Mouse (Mus musculus): ENCODE measurements around the gene Ints4. TPM values are rescaled to one million over a fixed set of nuclear protein-coding genes. Genes with fewer than 3 reads are reported as not detected.
"Not testable (repeated sequence)": the region's sequence is repeated elsewhere in the genome, so short reads cannot be mapped to it uniquely, and the experiment has no call there.

Ints4 gene
- 27.5 and 33.9 TPM in 2 replicates for polyA plus RNA-seq (2015; fragmentation: Nextera tagmentation; extraction: Ambion mirVana)

DNA sequence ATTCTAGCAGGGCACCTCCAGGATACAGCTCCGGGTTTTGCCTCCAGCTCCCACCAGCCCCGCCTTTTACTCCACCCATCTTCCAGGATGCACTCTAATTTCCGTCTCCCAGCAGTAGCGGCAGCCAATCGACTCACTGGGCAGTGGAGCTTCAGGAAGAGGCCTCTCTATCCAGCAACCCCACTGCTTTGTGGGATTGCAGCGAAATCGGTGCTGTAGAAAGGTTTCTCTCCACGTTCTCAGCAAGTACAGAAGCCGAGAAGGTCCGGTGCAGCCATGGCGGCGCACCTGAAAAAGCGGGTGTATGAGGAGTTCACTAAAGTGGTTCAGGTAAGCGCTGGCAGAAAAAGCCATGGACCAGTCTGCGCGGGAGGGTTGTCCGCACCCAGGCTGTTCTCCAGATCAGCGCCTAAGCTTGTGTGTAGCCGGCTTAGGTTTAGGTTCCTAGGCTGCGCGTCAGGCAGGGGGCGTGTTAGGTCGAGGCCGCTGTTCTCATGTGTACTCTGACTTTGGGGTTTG lies at the start of gene Ints4:
Ints4 (plus strand) TSS at position 136 of the 519 bp plus-strand sequence.
- H3K27me3 ChIP-seq = no peaks in the 10 kb centered on the region
- peak within 1 kb of the TSS; percentile 86 for H3K4me3 ChIP-seq
- H3K36me3 ChIP-seq = peaks cover 8% of the 10 kb centered on the region; the same call in 1 of the 2 replicates
- WGBS = 0% methylated on average over 24 of the region's 24 CpGs
- peak within 1 kb of the TSS; percentile 81 for H3K27ac ChIP-seq
- H3K9me3 ChIP-seq (replicated peaks) = no peaks in the 10 kb centered on the region
- H3K4me1 ChIP-seq (replicated peaks) = peaks cover 14% of the 10 kb centered on the region
- peak within 1 kb of the TSS; percentile 81 for H3K9ac ChIP-seq
- peak within 1 kb of the TSS; percentile 66 for H3K4me2 ChIP-seq
- peak; percentile 99 for ATAC-seq (replicated peaks; ENCODE audit: insufficient number of reproducible peaks, insufficient read depth, low FRiP score, low read depth)

DNA sequence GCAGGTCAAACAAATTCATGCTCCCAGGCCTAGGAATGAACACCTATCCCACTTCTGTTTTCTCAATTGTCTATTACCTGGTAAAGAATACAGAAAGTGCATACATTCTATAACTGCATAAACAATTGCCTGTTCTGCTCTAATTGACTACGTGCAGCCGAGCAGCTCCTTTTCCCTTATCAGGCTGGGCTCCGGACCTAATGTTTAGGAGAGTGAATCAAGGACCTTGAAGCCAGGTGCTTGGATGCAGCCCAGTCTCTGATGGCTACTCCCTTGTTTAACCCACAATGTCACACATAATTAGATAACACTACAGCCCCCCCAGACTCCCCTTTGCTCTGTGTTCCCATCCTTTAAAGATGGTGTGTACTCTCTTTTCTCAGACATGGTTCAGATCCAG lies 47.2 kb upstream of the Ints4 start:
- H3K27me3 ChIP-seq; H3K9ac ChIP-seq; H3K4me1 ChIP-seq (replicated peaks); H3K9me3 ChIP-seq (replicated peaks); H3K4me2 ChIP-seq; H3K36me3 ChIP-seq; ATAC-seq (replicated peaks; ENCODE audit: insufficient number of reproducible peaks, insufficient read depth, low FRiP score, low read depth); H3K27ac ChIP-seq; H3K4me3 ChIP-seq: not testable (repeated sequence)
- WGBS = 53% methylated on average over 3 of the region's 3 CpGs

DNA sequence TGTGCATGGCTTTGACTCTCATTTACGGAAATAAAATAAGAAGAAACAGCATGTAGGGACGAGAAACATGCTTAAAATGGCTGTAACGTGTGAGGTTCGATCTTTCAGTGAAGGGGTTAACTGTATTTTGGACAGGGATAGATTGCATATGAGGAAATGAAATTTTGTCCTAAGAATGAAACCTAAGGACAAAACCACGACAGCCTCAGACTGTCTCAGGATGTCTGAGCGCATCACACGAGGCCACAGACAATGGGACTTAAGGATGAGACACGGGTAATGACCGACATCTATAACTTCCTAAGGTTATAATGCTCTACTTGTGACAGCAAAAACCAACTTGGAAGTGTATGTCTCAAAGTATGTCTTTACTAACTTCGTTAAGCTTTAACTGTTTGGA lies 46.2 kb upstream of the Ints4 start:
- no peaks in the 10 kb centered on the region for H3K27me3 ChIP-seq
- H3K9me3 ChIP-seq (replicated peaks) = no peaks in the 10 kb centered on the region
- H3K4me3 ChIP-seq = no peak overlapping the region
- 79% methylated on average over 10 of the region's 10 CpGs for WGBS
- no peak overlapping the region for H3K4me2 ChIP-seq
- no peak for ATAC-seq (replicated peaks; ENCODE audit: insufficient number of reproducible peaks, insufficient read depth, low FRiP score, low read depth)
- no peaks in the 10 kb centered on the region for H3K36me3 ChIP-seq
- no peak overlapping the region for H3K9ac ChIP-seq
- peaks cover 5% of the 10 kb centered on the region for H3K4me1 ChIP-seq (replicated peaks)
- no peak overlapping the region for H3K27ac ChIP-seq

DNA sequence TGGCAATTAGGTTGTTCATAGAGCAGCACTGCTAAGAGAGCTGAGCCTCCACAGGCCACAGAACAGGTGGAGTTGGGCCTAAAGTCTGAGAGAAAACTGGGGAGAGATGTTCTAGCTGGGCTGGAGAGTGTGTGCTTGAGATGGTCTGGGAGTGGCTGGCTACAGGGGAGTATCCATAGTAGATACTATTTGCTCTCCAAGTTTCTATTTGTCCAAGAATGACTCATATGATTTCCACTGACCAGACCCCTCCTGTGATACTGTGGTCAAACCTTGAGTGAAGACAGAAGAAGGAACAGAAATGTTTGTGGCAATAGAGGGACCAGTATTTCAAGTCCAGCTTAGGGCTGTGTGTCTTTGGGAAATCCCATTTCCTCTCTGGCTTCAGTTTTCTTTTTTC lies 41.8 kb upstream of the Ints4 start:
- Histone ChIP-seq H3K9ac (no peak overlapping the region), H3K36me3 (no peaks in the 10 kb centered on the region), H3K4me2 (no peak overlapping the region), H3K27ac (no peak overlapping the region), H3K4me3 (no peak overlapping the region), H3K9me3 (replicated peaks) (no peaks in the 10 kb centered on the region), H3K27me3 (no peaks in the 10 kb centered on the region), H3K4me1 (replicated peaks) (no peaks in the 10 kb centered on the region)
- no peak for ATAC-seq (replicated peaks; ENCODE audit: insufficient number of reproducible peaks, insufficient read depth, low FRiP score, low read depth)

DNA sequence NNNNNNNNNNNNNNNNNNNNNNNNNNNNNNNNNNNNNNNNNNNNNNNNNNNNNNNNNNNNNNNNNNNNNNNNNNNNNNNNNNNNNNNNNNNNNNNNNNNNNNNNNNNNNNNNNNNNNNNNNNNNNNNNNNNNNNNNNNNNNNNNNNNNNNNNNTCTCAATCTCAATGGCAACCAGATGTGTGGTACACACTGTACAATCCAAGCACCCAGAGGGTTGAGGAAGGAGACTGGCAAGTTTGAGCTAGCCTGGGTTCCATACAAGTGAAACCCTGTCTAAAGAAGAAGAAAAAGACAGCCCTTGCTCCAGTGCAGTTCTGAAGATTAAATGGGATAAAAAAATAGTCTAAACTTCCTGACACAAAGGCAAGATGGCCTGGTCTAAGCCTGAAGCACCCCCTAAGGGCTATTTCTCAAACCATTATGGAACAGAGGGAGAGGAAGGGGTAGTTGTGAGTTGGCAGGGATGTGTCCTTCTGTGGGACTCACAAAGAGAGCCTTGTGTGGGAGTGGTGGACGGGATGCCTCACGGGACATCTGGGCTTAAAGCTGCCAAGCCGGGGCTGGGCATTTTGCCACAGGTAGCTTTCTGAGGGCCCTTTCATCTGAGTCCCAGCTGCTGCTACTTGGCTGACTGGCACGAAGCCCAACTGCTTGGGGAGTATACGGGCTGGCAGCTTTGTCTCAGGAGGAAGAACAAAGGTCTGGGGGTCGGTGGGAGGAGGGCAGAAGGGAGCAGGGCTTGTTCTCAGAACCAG lies 34.4 kb upstream of the Ints4 start:
- H3K4me2 ChIP-seq = no peak overlapping the region
- WGBS = 10% methylated on average over 6 of the region's 6 CpGs
- peak; percentile 79 for ATAC-seq (replicated peaks; ENCODE audit: insufficient number of reproducible peaks, insufficient read depth, low FRiP score, low read depth)
- no peaks in the 10 kb centered on the region for H3K36me3 ChIP-seq
- H3K4me1 ChIP-seq (replicated peaks) = peaks cover 16% of the 10 kb centered on the region
- no peaks in the 10 kb centered on the region for H3K9me3 ChIP-seq (replicated peaks)
- H3K4me3 ChIP-seq = no peak overlapping the region
- no peak overlapping the region for H3K9ac ChIP-seq
- peak overlapping the region; percentile 66 for H3K27ac ChIP-seq
- no peaks in the 10 kb centered on the region for H3K27me3 ChIP-seq

DNA sequence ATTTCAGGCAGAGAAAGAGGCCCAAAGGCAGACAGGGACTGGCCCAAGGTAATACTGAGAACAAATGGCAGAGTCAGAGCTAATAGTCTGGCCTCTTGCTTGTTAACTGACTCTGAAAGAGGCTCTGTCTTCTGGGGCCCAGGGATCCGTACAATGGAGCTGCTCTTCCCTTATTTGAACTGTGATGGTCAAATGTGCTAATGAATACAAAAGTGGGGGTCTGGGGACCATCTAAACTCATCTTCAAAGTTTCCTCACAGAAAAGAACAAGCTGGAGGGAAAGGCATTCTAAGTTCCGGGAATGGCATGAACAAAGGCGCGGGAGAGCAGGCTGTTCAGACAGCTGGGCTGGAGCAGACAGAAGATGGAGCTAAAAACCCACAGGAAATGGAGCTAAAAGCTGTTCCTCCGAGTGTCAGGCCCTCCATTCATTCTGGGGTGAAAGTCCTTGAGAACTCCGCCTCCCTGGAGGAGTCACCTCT lies 33.7 kb upstream of the Ints4 start:
- no peak overlapping the region for H3K4me2 ChIP-seq
- H3K9me3 ChIP-seq (replicated peaks) = no peaks in the 10 kb centered on the region
- H3K27ac ChIP-seq = peak overlapping the region; percentile 66
- H3K36me3 ChIP-seq = no peaks in the 10 kb centered on the region
- H3K4me1 ChIP-seq (replicated peaks) = peaks cover 16% of the 10 kb centered on the region
- H3K4me3 ChIP-seq = no peak overlapping the region
- ATAC-seq (replicated peaks; ENCODE audit: insufficient number of reproducible peaks, insufficient read depth, low FRiP score, low read depth) = no peak
- no peaks in the 10 kb centered on the region for H3K27me3 ChIP-seq
- 58% methylated on average over 6 of the region's 6 CpGs for WGBS
- no peak overlapping the region for H3K9ac ChIP-seq

DNA sequence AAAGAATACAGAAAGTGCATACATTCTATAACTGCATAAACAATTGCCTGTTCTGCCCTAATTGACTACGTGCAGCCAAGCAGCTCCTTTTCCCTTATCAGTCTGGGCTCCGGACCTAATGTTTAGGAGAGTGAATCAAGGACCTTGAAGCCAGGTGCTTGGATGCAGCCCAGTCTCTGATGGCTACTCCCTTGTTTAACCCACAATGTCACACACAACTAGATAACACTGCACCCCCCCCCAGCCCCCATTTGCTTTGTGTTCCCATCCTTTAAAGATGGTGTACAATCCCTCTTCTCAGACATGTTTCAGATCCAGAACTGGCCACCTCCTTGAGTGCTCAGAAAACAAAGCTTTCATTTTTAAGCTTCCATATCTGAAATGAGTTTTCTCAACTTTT lies 29.7 kb upstream of the Ints4 start, which contains the start of gene Kctd14:
Kctd14 (plus strand) TSS at position 301 of the 400 bp plus-strand sequence.
- 58% methylated on average over 2 of the region's 2 CpGs for WGBS
- ATAC-seq (replicated peaks; ENCODE audit: insufficient number of reproducible peaks, insufficient read depth, low FRiP score, low read depth) = not testable (repeated sequence)

DNA sequence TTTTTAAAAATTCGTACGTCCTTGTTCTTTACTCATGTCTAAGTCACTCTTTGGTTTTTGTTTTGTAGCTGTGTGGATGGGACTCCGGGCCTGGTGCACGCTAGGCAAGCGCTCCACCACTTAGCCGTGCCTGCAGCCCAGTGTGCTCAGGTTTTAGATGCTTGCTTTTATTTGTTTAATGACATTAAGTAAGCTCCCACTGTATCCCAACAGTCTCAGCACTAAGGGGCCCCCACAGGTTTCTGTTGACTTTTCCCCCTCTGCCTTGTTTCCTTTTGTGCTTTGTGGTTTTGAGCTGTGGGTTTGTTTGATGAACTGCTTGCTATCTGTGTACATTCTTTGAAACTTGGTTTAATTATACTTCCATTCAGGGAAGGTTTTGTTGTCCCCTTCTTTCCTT lies 28.6 kb upstream of the Ints4 start:
- 80% methylated on average over 6 of the region's 6 CpGs for WGBS
- H3K27ac ChIP-seq = no peak overlapping the region
- no peak overlapping the region for H3K9ac ChIP-seq
- H3K4me3 ChIP-seq = no peak overlapping the region
- H3K4me1 ChIP-seq (replicated peaks) = peaks cover 14% of the 10 kb centered on the region
- no peaks in the 10 kb centered on the region for H3K9me3 ChIP-seq (replicated peaks)
- no peaks in the 10 kb centered on the region for H3K36me3 ChIP-seq
- no peaks in the 10 kb centered on the region for H3K27me3 ChIP-seq
- ATAC-seq (replicated peaks; ENCODE audit: insufficient number of reproducible peaks, insufficient read depth, low FRiP score, low read depth) = no peak
- no peak overlapping the region; the same call in 1 of the 2 replicates for H3K4me2 ChIP-seq

More for the DNA sequence above, 29.7 kb upstream of the Ints4 start, which contains the start of gene Kctd14:
- not testable (repeated sequence) for H3K27ac ChIP-seq; H3K4me2 ChIP-seq; H3K36me3 ChIP-seq; H3K4me3 ChIP-seq; H3K9ac ChIP-seq; H3K27me3 ChIP-seq; H3K9me3 ChIP-seq (replicated peaks)
- H3K4me1 ChIP-seq (replicated peaks) = peaks cover 24% of the 10 kb centered on the region

DNA sequence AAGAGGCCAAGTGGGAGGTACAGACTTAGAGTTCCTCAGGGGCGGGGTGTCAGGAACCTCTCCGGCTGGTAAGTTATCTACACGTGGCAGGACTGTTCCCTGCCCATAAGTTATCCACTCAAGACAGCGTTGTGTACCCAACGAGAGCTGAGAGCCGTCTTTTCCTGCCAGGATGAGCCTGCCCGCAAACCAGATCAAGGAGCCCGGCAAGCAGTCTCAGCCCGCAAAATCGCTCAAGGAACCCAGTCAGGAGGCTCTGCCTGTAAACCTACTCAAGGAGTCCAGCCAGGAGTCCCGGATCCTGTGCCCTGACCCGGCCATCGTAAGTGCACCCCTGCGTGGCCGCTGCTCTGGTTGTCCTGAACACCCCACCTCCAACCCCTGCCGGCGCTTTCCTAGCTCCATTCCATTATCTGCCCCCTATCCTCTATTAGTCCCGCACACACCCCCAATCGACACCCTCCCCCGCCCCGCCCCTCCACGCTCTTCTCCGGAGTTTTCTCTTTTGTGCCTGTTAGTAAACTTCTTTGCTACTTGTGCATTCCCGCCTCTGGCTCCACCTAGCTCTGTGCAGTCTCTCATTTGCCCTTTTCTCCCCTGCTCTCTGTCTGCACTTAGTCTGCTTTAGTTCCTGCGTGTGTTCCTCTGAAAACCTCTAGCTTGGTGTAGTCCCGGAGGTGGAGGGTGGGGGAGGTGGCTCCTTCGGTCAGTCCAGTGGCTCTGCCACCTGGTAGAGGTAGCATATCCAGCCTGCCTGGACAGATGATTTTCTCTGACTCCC lies 27.4 kb upstream of the Ints4 start:
- Histone ChIP-seq H3K36me3 (no peaks in the 10 kb centered on the region), H3K4me1 (replicated peaks) (peaks cover 9% of the 10 kb centered on the region), H3K4me2 (peak overlapping the region; percentile 96), H3K4me3 (peak overlapping the region; percentile 53), H3K9me3 (replicated peaks) (no peaks in the 10 kb centered on the region), H3K27me3 (no peaks in the 10 kb centered on the region), H3K9ac (peak overlapping the region; percentile 48), H3K27ac (no peak overlapping the region)
- ATAC-seq (replicated peaks; ENCODE audit: insufficient number of reproducible peaks, insufficient read depth, low FRiP score, low read depth) = 0 out of 2 replicates have a peak, but pooled peaks have one; percentile 53
- WGBS = 1% methylated on average over 27 of the region's 27 CpGs

DNA sequence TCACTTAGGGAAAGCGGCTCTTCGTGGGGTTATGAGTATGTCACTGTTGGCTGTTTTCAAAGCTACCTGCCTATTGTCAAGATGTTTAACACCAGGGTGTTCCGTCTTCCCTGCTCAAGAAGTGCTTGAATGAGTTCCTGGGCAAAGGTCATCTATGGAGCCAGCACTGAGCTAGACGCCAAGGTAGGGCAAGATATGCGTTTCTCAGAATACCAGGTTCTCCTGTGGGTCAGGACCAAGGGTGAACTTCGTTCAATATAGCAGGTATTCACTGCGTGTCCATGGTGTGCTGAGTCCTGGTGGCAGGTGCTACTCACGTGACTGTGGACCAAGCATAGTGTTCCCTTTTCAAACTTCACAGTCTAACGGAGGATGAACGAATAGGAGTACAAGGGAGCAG lies 26.0 kb upstream of the Ints4 start:
- 89% methylated on average over 10 of the region's 10 CpGs for WGBS
- no peak overlapping the region for H3K4me2 ChIP-seq
- H3K9me3 ChIP-seq (replicated peaks) = no peaks in the 10 kb centered on the region
- H3K9ac ChIP-seq = no peak overlapping the region
- H3K27me3 ChIP-seq = no peaks in the 10 kb centered on the region
- no peak for ATAC-seq (replicated peaks; ENCODE audit: insufficient number of reproducible peaks, insufficient read depth, low FRiP score, low read depth)
- H3K4me3 ChIP-seq = no peak overlapping the region
- peaks cover 9% of the 10 kb centered on the region for H3K4me1 ChIP-seq (replicated peaks)
- no peaks in the 10 kb centered on the region for H3K36me3 ChIP-seq
- H3K27ac ChIP-seq = no peak overlapping the region

DNA sequence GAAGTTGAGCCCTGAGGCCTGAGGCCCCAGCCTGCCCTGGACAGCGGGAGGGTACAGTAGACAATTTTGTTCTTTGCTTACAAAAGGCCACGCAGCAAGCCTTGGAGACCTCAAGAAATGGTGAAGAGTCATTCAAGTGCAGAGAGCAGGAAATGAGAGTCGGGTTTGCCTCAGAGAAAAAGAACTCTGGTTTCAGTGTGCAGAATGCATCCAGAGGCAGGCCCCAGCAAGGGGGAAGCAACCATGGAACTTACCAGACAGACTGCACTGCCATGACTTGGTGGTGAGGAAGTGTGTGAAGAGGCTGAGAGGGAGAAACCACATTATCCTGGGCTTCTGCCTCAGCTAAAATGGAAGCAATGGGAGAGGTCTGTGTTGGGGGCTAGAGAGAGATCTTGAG lies 25.2 kb upstream of the Ints4 start:
- Histone ChIP-seq H3K4me2 (no peak overlapping the region), H3K27me3 (no peaks in the 10 kb centered on the region), H3K9me3 (replicated peaks) (no peaks in the 10 kb centered on the region), H3K36me3 (no peaks in the 10 kb centered on the region), H3K4me1 (replicated peaks) (peaks cover 9% of the 10 kb centered on the region), H3K9ac (no peak overlapping the region), H3K4me3 (no peak overlapping the region), H3K27ac (no peak overlapping the region)
- no peak for ATAC-seq (replicated peaks; ENCODE audit: insufficient number of reproducible peaks, insufficient read depth, low FRiP score, low read depth)
- WGBS = 71% methylated on average over 3 of the region's 3 CpGs

Data from heart, embryonic 15.5 days (tissue).